In genomic region chr11:19919785-19920671, GRCm38 (mm10) we compare ENCODE assay signal across 8 mouse cellular contexts. TPM values are rescaled to one million over a fixed set of nuclear protein-coding genes. Genes with fewer than 3 reads are reported as not detected.
DNase-seq lines count a peak whose midpoint lies in the region; ATAC-seq lines count a peak whose summit lies in the region.

No protein-coding gene starts in this region.

- H3K4me3 ChIP-seq in hindbrain, embryonic 10.5 days: peak overlapping the region; percentile 70

- peaks cover 20% of the 10 kb centered on the region for H3K27me3 ChIP-seq in hindbrain, embryonic 10.5 days (ENCODE audit: insufficient read depth, poor library complexity, severe bottlenecking)

- H3K36me3 ChIP-seq in hindbrain, embryonic 10.5 days: no peaks in the 10 kb centered on the region

- WGBS in hindbrain, embryonic 10.5 days: under 1% methylated on average over 70 of the region's 70 CpGs

- peak; percentile 58 for ATAC-seq in frontal cortex, adult (ENCODE audit: low TSS enrichment)

- peak; percentile 92 for DNase-seq in Muller cell, postnatal 12 days (ENCODE audit: inconsistent ontology term)
- peak; percentile 86 for DNase-seq in cerebellum, adult 9-10 months
- peak; percentile 89 for DNase-seq in hindbrain, embryonic 10.5 days (ENCODE audit: low spot score)
- peak; percentile 86 to 88 for DNase-seq in layer of hippocampus, postnatal 14 days (ENCODE audit: low spot score in 2 of 2)
- DNase-seq in lung, postnatal 10 days: peak; percentile 93
- peak; percentile 65 for DNase-seq in ovary, postnatal 10 days (ENCODE audit: low spot score)
- peak; percentile 84 to 85 for DNase-seq in thymus, postnatal 10 days (ENCODE audit: low spot score in 2 of 2)

- peaks cover 54% of the 10 kb centered on the region for H3K4me1 ChIP-seq in hindbrain, embryonic 10.5 days (replicated peaks)

- peak overlapping the region; percentile 89 for H3K27ac ChIP-seq in hindbrain, embryonic 10.5 days

- H3K9me3 ChIP-seq in hindbrain, embryonic 10.5 days: no peaks in the 10 kb centered on the region

RNA-seq across cellular contexts. Expression of gene Spred2, which starts 4.1 kb away (rescaled TPM):
- polyA plus RNA-seq in hindbrain, embryonic 10.5 days (2016; fragmentation: Nextera tagmentation; extraction: Ambion mirVana): 4.7 and 6.3 TPM in 2 replicates
- total RNA-seq in layer of hippocampus, postnatal 14 days (2021): 10 to 100 TPM; 82.5 to 88.9 TPM

Comparison
In these comparisons a context has a peak if more than half of its experiments do, and no peak if none do; other contexts are left out.
1. Peak in every context shown above with its lines: DNase-seq, ATAC-seq, H3K4me3 ChIP-seq and H3K27ac ChIP-seq.